Mouse (Mus musculus) MEL (cell line): Measurements from ENCODE around the gene Qdpr.

Experiments
- GATA1 ChIP-seq: IDR thresholded peaks from 2 replicates; pipeline ENCODE4 v1.6.1; 2011; ENCODE audit warnings: low read depth, low read length, improper control_type of control experiment
- USF1 ChIP-seq: IDR thresholded peaks from 2 replicates; pipeline ENCODE4 v1.6.1; 2014; ENCODE audit warnings: low read depth, mild to moderate bottlenecking, inconsistent platforms, low read length, improper control_type of control experiment, moderate library complexity
- ZNF384 ChIP-seq: IDR thresholded peaks from 2 replicates; pipeline ENCODE4 v1.6.1; 2012; ENCODE audit warnings: low read depth, mild to moderate bottlenecking, inconsistent platforms, low read length, improper control_type of control experiment

GRCm38 (mm10) chr5:45476288-45476687 is 26.3 kb upstream of the Qdpr start:
- no peak for TF ChIP-seq ZNF384
- no peak for TF ChIP-seq USF1
- TF ChIP-seq GATA1, result no peak
